Mouse (Mus musculus) ES-E14 (cell line): Measurements from ENCODE around the gene Slc2a5.

ENCODE experiments used
- CHD2 ChIP-seq: IDR thresholded peaks from 2 replicates; pipeline ENCODE4 v1.6.1; 2014; ENCODE audit warnings: mild to moderate bottlenecking, low read depth, low read length, inconsistent platforms
- HCFC1 ChIP-seq: IDR thresholded peaks from 2 replicates; pipeline ENCODE4 v1.6.1; 2012; ENCODE audit warnings: low read length, inconsistent platforms, borderline replicate concordance; ENCODE audit not compliant: insufficient read depth
- MAFK ChIP-seq: IDR thresholded peaks from 2 replicates; pipeline ENCODE4 v1.6.1; 2014; ENCODE audit warnings: mild to moderate bottlenecking, low read depth, low read length, inconsistent platforms; ENCODE audit not compliant: insufficient read depth
- ZC3H11A ChIP-seq: IDR thresholded peaks from 2 replicates; pipeline ENCODE4 v1.6.1; 2012; ENCODE audit warnings: low read depth, mild to moderate bottlenecking, inconsistent platforms, low read length, borderline replicate concordance
- ZNF384 ChIP-seq: IDR thresholded peaks from 2 replicates; pipeline ENCODE4 v1.6.1; 2012; ENCODE audit warnings: low read depth, low read length, inconsistent platforms

DNA sequence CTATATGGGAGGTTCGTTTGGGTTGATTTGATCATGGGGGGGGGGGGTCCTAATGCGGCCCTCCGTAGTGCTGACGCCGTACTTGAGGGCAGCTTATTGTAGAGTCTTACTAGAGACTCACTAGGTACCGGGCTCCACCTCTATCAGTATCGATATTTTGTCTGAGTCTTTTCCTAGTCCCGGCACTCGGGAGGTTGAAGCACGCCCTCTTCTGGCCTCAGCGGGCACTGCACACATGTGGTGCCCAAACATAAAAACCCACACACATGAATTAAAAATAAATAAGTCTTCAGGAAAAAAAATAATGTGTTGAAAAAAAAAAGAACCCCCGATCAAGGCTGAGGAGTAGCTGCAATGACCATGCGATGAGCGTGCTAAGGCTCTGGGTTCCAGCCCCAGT lies 54.9 kb downstream of the Slc2a5 start:
- TF ChIP-seq CHD2: no peak
- TF ChIP-seq MAFK: no peak
- TF ChIP-seq ZNF384: no peak
- no peak for TF ChIP-seq ZC3H11A
- TF ChIP-seq HCFC1: no peak
